Mouse (Mus musculus): ENCODE results near the gene Fam53b.

- TF ChIP-seq ZNF384 (IDR thresholded peaks at IDR 0.05; ENCODE audit: low read depth, low read length) = no peak
- no peak for TF ChIP-seq CHD2 (IDR thresholded peaks at IDR 0.05; ENCODE audit: low read depth, low read length)
- no peak for TF ChIP-seq ZC3H11A (IDR thresholded peaks at IDR 0.05; ENCODE audit: borderline replicate concordance, low read depth, low read length)
- TF ChIP-seq HCFC1 (IDR thresholded peaks at IDR 0.05; ENCODE audit: borderline replicate concordance, insufficient read depth, low read length) = no peak
- no peak for TF ChIP-seq MAFK (IDR thresholded peaks at IDR 0.05; ENCODE audit: insufficient read depth, low read depth, low read length)
These were observed 37.2 kb downstream of the Fam53b start for GRCm38 (mm10) chr7:132776338-132777111.
